In genomic region chr13:51755584-51755983, GRCm38 (mm10) we compare ENCODE assay signal across 14 mouse cellular contexts. TPM values are rescaled to one million over a fixed set of nuclear protein-coding genes. Genes with fewer than 3 reads are reported as not detected.
DNase-seq lines count a peak whose midpoint lies in the region; ATAC-seq lines count a peak whose summit lies in the region.
"Had no signal": no experiment of that assay in that cellular context is flagged by ENCODE, and none has a peak within 500 bp of the region (broad histone marks: within the 10 kb centered on the region; RNA-seq: fewer than 3 reads in every experiment).

No protein-coding gene starts in this region.

- no peak overlapping the region for H3K4me3 ChIP-seq in heart, embryonic 15.5 days
- H3K4me3 ChIP-seq in liver, embryonic 12.5 days = no peak overlapping the region
- no peak overlapping the region for H3K4me3 ChIP-seq in neural tube, embryonic 15.5 days (replicated peaks)
- H3K4me3 ChIP-seq: forebrain, embryonic 12.5 days; liver, embryonic 15.5 days had no signal

- no peak overlapping the region for H3K4me2 ChIP-seq in heart, embryonic 15.5 days
- no peak overlapping the region; the same call in 1 of the 2 replicates for H3K4me2 ChIP-seq in liver, embryonic 12.5 days
- no peak overlapping the region for H3K4me2 ChIP-seq in neural tube, embryonic 15.5 days
- H3K4me2 ChIP-seq: forebrain, embryonic 12.5 days; liver, embryonic 15.5 days had no signal

- no peaks in the 10 kb centered on the region for H3K36me3 ChIP-seq in heart, embryonic 15.5 days
- no peaks in the 10 kb centered on the region for H3K36me3 ChIP-seq in liver, embryonic 12.5 days
- no peaks in the 10 kb centered on the region for H3K36me3 ChIP-seq in neural tube, embryonic 15.5 days
- H3K36me3 ChIP-seq: forebrain, embryonic 12.5 days; liver, embryonic 15.5 days had no signal

- ATAC-seq in heart, embryonic 15.5 days (replicated peaks; ENCODE audit: insufficient number of reproducible peaks, insufficient read depth, low FRiP score, low read depth) = no peak
- ATAC-seq in liver, embryonic 12.5 days = no peak
- no peak for ATAC-seq in neural tube, embryonic 15.5 days (ENCODE audit: low FRiP score)

- no peak for DNase-seq in heart, postnatal 10 days
- DNase-seq in thymus, postnatal 4 days = peak; percentile 40
- DNase-seq in thymus, postnatal 14 days = no peak
- DNase-seq in embryo, embryonic 9.5 days (ENCODE audit: extremely low spot score) = no peak
- DNase-seq: adrenal gland, postnatal 25 days; kidney, adult 2 months; kidney, postnatal 4 days; lung, postnatal 36 days; right cerebral cortex, adult 18-20 months had no signal

- H3K4me1 ChIP-seq in heart, embryonic 15.5 days (replicated peaks) = peaks cover 86% of the 10 kb centered on the region
- H3K4me1 ChIP-seq in liver, embryonic 12.5 days = peaks cover 89% of the 10 kb centered on the region
- peaks cover 26% of the 10 kb centered on the region for H3K4me1 ChIP-seq in neural tube, embryonic 15.5 days

- H3K27ac ChIP-seq in heart, embryonic 15.5 days = peak overlapping the region; percentile 57
- H3K27ac ChIP-seq in liver, embryonic 12.5 days = peak overlapping the region; percentile 80
- no peak overlapping the region for H3K27ac ChIP-seq in neural tube, embryonic 15.5 days (replicated peaks)
- H3K27ac ChIP-seq: forebrain, embryonic 12.5 days had no signal

- WGBS in heart, embryonic 15.5 days = 54% methylated on average over 7 of the region's 7 CpGs
- WGBS in liver, embryonic 12.5 days (ENCODE audit: insufficient replicate concordance) = 79% methylated on average over 7 of the region's 7 CpGs
- WGBS in neural tube, embryonic 15.5 days = 88% methylated on average over 7 of the region's 7 CpGs

- no peaks in the 10 kb centered on the region for H3K9me3 ChIP-seq in heart, embryonic 15.5 days (replicated peaks)
- H3K9me3 ChIP-seq in liver, embryonic 12.5 days (replicated peaks) = no peaks in the 10 kb centered on the region
- H3K9me3 ChIP-seq in neural tube, embryonic 15.5 days (replicated peaks) = no peaks in the 10 kb centered on the region
- H3K9me3 ChIP-seq: forebrain, embryonic 12.5 days; liver, embryonic 15.5 days had no signal

- intact Hi-C loops in heart, postnatal 10 days (cut with DNase I) = no loop called here

- no peaks in the 10 kb centered on the region for H3K27me3 ChIP-seq in heart, embryonic 15.5 days
- H3K27me3 ChIP-seq in liver, embryonic 12.5 days (replicated peaks) = no peaks in the 10 kb centered on the region
- H3K27me3 ChIP-seq in neural tube, embryonic 15.5 days (replicated peaks) = no peaks in the 10 kb centered on the region
- H3K27me3 ChIP-seq: liver, embryonic 15.5 days had no signal

- no peak overlapping the region for H3K9ac ChIP-seq in heart, embryonic 15.5 days
- H3K9ac ChIP-seq in liver, embryonic 12.5 days = no peak overlapping the region
- no peak overlapping the region for H3K9ac ChIP-seq in neural tube, embryonic 15.5 days (replicated peaks)
- H3K9ac ChIP-seq: forebrain, embryonic 12.5 days; liver, embryonic 15.5 days had no signal

RNA-seq across cellular contexts. Expression of gene Sema4d, which starts 38.0 kb away (rescaled TPM):
- 14.7 and 19.8 TPM in 2 replicates for polyA plus RNA-seq in heart, embryonic 15.5 days (2015; fragmentation: Nextera tagmentation; extraction: Ambion mirVana)
- total RNA-seq in heart, postnatal 10 days (2021) = 10 to 100 TPM; 69.1 to 79.5 TPM
- polyA plus RNA-seq in liver, embryonic 12.5 days (2016; fragmentation: Nextera tagmentation; extraction: Ambion mirVana) = 10.8 TPM in 2 replicates
- polyA plus RNA-seq in neural tube, embryonic 15.5 days (2015; fragmentation: Nextera tagmentation; extraction: Ambion mirVana) = 15.2 and 17.9 TPM in 2 replicates
